19 mouse cellular contexts compared by ENCODE assay signal in the genomic region with DNA sequence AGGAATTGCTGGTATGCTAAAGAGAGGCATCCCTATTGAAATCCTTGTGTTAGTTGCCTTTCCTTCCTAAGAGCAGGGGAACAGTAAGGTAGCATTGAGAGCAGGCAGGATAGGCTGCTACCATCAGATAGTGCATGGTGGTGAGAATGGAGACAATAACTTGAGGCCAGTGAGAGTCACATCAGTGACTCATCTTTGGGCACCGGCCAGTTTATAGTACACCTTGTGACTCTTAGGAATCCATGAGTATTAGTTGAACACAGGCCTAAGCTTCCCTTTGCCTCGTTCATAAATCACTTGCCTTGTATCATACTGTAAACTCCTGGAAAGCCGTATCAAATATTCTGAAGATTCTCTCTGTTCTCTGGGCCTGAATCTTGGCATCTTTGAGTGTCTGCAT.
DNase-seq lines count a peak whose midpoint lies in the region; ATAC-seq and TF ChIP-seq lines count a peak whose summit lies in the region.
"Had no signal": no experiment of that assay in that cellular context is flagged by ENCODE, and none has a peak within 500 bp of the region (broad histone marks: within the 10 kb centered on the region; RNA-seq: fewer than 3 reads in every experiment).

No protein-coding gene starts in this region.

- H3K4me2 ChIP-seq in lung, postnatal 0 days (replicated peaks; ENCODE audit: low read depth, low read length), result no peak overlapping the region
- no peak overlapping the region for H3K4me2 ChIP-seq in forebrain, embryonic 14.5 days (ENCODE audit: low read length)
- H3K4me2 ChIP-seq: embryonic facial prominence, embryonic 12.5 days; heart, embryonic 13.5 days; liver, embryonic 11.5 days; lung, embryonic 14.5 days; midbrain, embryonic 13.5 days had no signal

- no peak overlapping the region for H3K9ac ChIP-seq in lung, postnatal 0 days (replicated peaks; ENCODE audit: low read depth)
- no peak overlapping the region for H3K9ac ChIP-seq in forebrain, embryonic 14.5 days (ENCODE audit: low read length)
- H3K9ac ChIP-seq: embryonic facial prominence, embryonic 12.5 days; heart, embryonic 13.5 days; lung, embryonic 14.5 days; midbrain, embryonic 13.5 days had no signal

- no peak for ATAC-seq in lung, postnatal 0 days
- ATAC-seq in forebrain, embryonic 14.5 days, result no peak
- ATAC-seq: hindbrain, embryonic 16.5 days; intestine, postnatal 0 days; midbrain, embryonic 13.5 days had no signal

- no peak overlapping the region for H3K4me3 ChIP-seq in lung, postnatal 0 days (ENCODE audit: low read depth, low read length)
- H3K4me3 ChIP-seq in lung, adult 2 months (replicated peaks; ENCODE audit: extremely low read depth, low read depth, low read length), result no peak overlapping the region
- no peak overlapping the region for H3K4me3 ChIP-seq in forebrain, embryonic 14.5 days (ENCODE audit: low read depth, low read length)
- H3K4me3 ChIP-seq: embryonic facial prominence, embryonic 12.5 days; heart, embryonic 13.5 days; limb, embryonic 10.5 days; midbrain, embryonic 13.5 days had no signal

- H3K27ac ChIP-seq in lung, postnatal 0 days (ENCODE audit: low read length), result no peak overlapping the region
- no peak overlapping the region for H3K27ac ChIP-seq in forebrain, embryonic 14.5 days (ENCODE audit: low read depth, low read length)
- H3K27ac ChIP-seq: embryonic facial prominence, embryonic 12.5 days; heart, embryonic 13.5 days; limb, embryonic 10.5 days; midbrain, embryonic 13.5 days had no signal

- H3K27me3 ChIP-seq in lung, postnatal 0 days (replicated peaks; ENCODE audit: insufficient read depth, low read length), result no peaks in the 10 kb centered on the region
- H3K27me3 ChIP-seq in forebrain, embryonic 14.5 days (replicated peaks; ENCODE audit: control insufficient read depth, insufficient read depth, low read length), result no peaks in the 10 kb centered on the region
- H3K27me3 ChIP-seq: embryonic facial prominence, embryonic 12.5 days; heart, embryonic 13.5 days; midbrain, embryonic 13.5 days had no signal

- TF ChIP-seq POLR2A in lung, adult 2 months (IDR thresholded peaks at IDR 0.05; ENCODE audit: borderline replicate concordance, extremely low read depth, low read depth, low read length), result no peak

- no peak for TF ChIP-seq CTCF in lung, postnatal 0 days (IDR thresholded peaks at IDR 0.05)
- no peak for TF ChIP-seq CTCF in lung, adult 2 months (IDR thresholded peaks at IDR 0.05; ENCODE audit: insufficient read depth, low read length)

- TF ChIP-seq EP300 in lung, postnatal 0 days (IDR thresholded peaks at IDR 0.05), result 0 out of 2 replicates have a peak, but pooled peaks have one; percentile 61

- 83% methylated on average over 3 of the region's 3 CpGs for WGBS in lung, postnatal 0 days
- WGBS in lung, adult 2 months, result 77% methylated on average over 3 of the region's 3 CpGs
- WGBS in forebrain, embryonic 14.5 days, result 95% methylated on average over 3 of the region's 3 CpGs

- no peaks in the 10 kb centered on the region for H3K4me1 ChIP-seq in lung, postnatal 0 days (ENCODE audit: insufficient read depth, low read depth, low read length)
- H3K4me1 ChIP-seq in lung, adult 2 months (ENCODE audit: control insufficient read depth, insufficient read depth, low read length), result no peaks in the 10 kb centered on the region
- peaks cover 4% of the 10 kb centered on the region; the same call in 1 of the 2 replicates for H3K4me1 ChIP-seq in forebrain, embryonic 14.5 days (ENCODE audit: control insufficient read depth, insufficient read depth, low read length)
- H3K4me1 ChIP-seq: limb, embryonic 10.5 days; midbrain, embryonic 13.5 days had no signal

- peaks cover 16% of the 10 kb centered on the region; the same call in 1 of the 2 replicates for H3K36me3 ChIP-seq in lung, postnatal 0 days (ENCODE audit: insufficient read depth, low read length)
- no peaks in the 10 kb centered on the region for H3K36me3 ChIP-seq in forebrain, embryonic 14.5 days (ENCODE audit: control insufficient read depth, insufficient read depth, low read length)
- H3K36me3 ChIP-seq: midbrain, embryonic 13.5 days had no signal

- DNase-seq in cerebellum, adult 18-20 months, result peak; percentile 33 to 43
- DNase-seq in cerebellum, adult 9-11 months, result no peak
- DNase-seq in lung, postnatal 0 days (ENCODE audit: low spot score), result no peak
- no peak for DNase-seq in lung, adult 2 months
- DNase-seq in adrenal gland, adult 2 months, result peak; percentile 80
- DNase-seq in fat pad, adult 2 months (ENCODE audit: extremely low read depth, low read depth, low spot score), result peak; percentile 78
- no peak for DNase-seq in forebrain, embryonic 14.5 days (ENCODE audit: low spot score)
- DNase-seq in right cerebral cortex, adult 18-20 months, result no peak
- DNase-seq: cerebellum, adult 11 months; heart, postnatal 36 days; layer of hippocampus, postnatal 36 days; lung, embryonic 14.5 days had no signal

- no peaks in the 10 kb centered on the region for H3K9me3 ChIP-seq in lung, postnatal 0 days (ENCODE audit: low read length)
- H3K9me3 ChIP-seq in forebrain, embryonic 14.5 days (replicated peaks; ENCODE audit: control insufficient read depth, low read length), result no peaks in the 10 kb centered on the region
- H3K9me3 ChIP-seq: embryonic facial prominence, embryonic 12.5 days; heart, embryonic 13.5 days; limb, embryonic 10.5 days; midbrain, embryonic 13.5 days had no signal

Comparison
In these comparisons a context has a peak if more than half of its experiments do, and no peak if none do; other contexts are left out.
1. DNase-seq: peak in cerebellum, adult 18-20 months (2 of 2), adrenal gland, adult 2 months (single experiment) and fat pad, adult 2 months (single experiment); none in cerebellum, adult 9-11 months (single experiment), lung, postnatal 0 days (single experiment), lung, adult 2 months (single experiment), forebrain, embryonic 14.5 days (single experiment) and right cerebral cortex, adult 18-20 months (single experiment).